Mouse (Mus musculus) Patski (cell line): ENCODE results near the gene Vwa8. TPM values are rescaled to one million over a fixed set of nuclear protein-coding genes. Genes with fewer than 3 reads are reported as not detected.
A peak's percentile ranks its signal among the peaks of the same experiment; 100 is the strongest.

ENCODE experiments used
- ATAC-seq: fragments of 100-300 bp; one replicate; pipeline ENCODE4 v1.8.0; 2021
- CTCF ChIA-PET: fragments of 350-600 bp; sonication (Branson Sonifier 250); formaldehyde crosslinking; loops from one replicate; lab custom pipeline; 2022; ENCODE audit warnings: inconsistent platforms; lab: Charles Lee
- POLR2A ChIA-PET: fragments of 350-600 bp; sonication (Branson Sonifier 250); formaldehyde crosslinking; loops from one replicate; lab custom pipeline; 2022; ENCODE audit warnings: antibody characterized with exemption, inconsistent platforms; lab: Charles Lee
- DNase-seq: peaks from one replicate; pipeline ENCODE4 v3.0.0-alpha.2; 2011; ENCODE audit warnings: low read depth, low spot score
- H3K27me3 ChIP-seq: fragments of 371-371 bp; one replicate; pipeline ENCODE4 v1.5.1; 2021
- CTCF ChIP-seq: fragments of 100-300 bp; IDR thresholded peaks from one replicate; pipeline ENCODE4 v1.5.1; 2021
- in situ Hi-C: fragments of 300-500 bp; cut with MboI; formaldehyde crosslinking; loops from 3 replicates; pipeline ENCODE4 v1.11.1; 2018; ENCODE audit warnings: low pct_unique_long_range_greater_than_20kb, mixed read lengths
- polyA plus RNA-seq: library from polyadenylated mRNA; unstranded; gene quantifications from one replicate; pipeline ENCODE4 v1.2.3, GENCODE M21; 2021

Vwa8 gene
- polyA plus RNA-seq, 1 experiment from 2014 or later = 49.9 TPM

DNA sequence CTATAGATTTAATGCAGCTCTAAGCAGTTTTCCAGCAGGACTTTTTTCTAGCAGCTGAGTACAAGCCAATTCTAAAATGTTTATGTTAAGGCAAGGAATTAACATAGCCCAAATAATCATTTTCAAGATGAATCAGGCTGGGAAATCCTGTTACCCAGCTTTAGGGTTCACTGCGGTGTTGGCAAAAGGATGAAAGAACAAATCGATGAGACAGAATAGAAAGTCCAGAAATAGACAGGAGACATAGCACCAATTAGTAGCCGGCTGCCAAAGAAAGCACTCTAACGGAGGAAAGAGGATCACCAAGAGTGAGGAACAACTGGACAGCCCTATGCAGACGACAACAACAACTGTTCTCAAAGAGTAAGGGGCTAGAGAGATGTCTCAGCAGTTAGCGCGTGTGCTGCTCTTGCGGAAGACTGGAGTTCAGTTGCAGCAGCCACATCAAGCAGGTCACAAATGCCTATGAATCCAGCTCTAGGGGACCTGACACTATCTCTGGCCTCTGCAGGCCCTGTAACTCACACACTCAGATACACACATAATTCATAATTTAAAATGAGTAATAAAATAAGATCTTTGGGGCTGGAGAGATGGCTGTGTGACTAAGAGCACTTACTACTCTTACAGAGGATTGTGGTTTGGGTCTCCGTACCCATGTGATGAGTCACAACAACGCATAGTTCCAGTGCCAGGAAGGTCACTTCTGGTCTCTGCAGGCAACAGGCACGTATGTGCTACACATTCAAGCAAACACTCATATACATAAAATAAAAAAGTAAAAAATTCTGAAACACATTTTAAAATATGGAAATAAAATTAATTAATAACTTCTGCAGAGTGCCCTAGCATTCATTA lies 265.9 kb downstream of the Vwa8 start:
- TF ChIP-seq CTCF = no peak
- ATAC-seq (peak; percentile 78), DNase-seq (peak; percentile 42)
- no peaks in the 10 kb centered on the region for H3K27me3 ChIP-seq
- in situ Hi-C loops = loop anchor here (5.0 kb wide), 1 partner anchor 442 kb away; no protein-coding TSS in a partner anchor
- ChIA-PET CTCF (interaction anchor here (0.7 to 1.1 kb wide), 3 partner anchors 9 to 215 kb away, joined by 3 read pairs; no protein-coding TSS in a partner anchor), POLR2A (no interaction called here)

DNA sequence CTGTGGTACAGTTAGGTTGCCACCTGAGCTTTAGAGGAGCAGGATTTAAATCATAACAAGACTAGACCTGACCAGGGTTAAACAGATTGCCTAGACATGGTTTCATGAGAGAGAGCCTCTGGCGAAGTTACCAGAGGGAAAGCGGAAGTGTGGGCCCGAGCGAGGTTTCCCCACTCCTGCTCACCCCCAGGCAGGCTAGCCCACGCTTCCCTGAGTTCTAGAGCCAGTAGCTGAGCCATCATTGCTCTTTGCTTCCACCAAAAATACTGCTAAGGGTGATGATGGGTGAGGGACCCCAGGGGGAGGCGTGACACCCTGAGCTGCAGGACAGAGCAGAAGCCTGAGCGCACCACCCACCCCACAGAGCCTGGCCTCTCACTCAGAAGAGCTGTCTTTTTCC lies 269.6 kb downstream of the Vwa8 start:
- ATAC-seq (no peak), DNase-seq (no peak)
- in situ Hi-C loops = no loop called here
- CTCF ChIA-PET = interaction anchor here (1.0 kb wide), 1 partner anchor 16 kb away, joined by 3 read pairs; no protein-coding TSS in a partner anchor
- POLR2A ChIA-PET = no interaction called here
- TF ChIP-seq CTCF = no peak
- H3K27me3 ChIP-seq = no peaks in the 10 kb centered on the region

DNA sequence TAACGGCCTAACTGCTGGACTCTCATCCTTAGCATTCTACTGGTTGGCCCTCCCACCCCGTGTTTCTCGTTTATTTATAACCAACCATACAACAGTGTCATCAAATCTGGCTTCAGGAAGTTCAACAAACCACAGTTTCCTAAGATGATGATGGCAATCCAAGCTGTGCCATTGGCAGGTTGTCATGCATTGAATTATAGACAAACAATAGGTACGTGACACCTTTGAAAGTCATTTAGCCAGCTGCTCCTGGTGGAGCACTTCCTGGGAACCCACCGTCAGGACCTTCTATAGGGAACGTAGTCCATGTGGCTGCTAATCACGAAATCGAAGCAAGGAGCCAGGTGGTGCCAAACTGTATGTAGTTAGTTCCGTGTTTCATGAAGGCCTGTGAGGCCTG lies 270.5 kb downstream of the Vwa8 start:
- TF ChIP-seq CTCF = no peak
- no peak for ATAC-seq
- no peak for DNase-seq
- CTCF ChIA-PET = interaction anchor here (0.9 to 1.0 kb wide), 2 partner anchors 15 to 209 kb away, joined by 3 read pairs; no protein-coding TSS in a partner anchor
- no peaks in the 10 kb centered on the region for H3K27me3 ChIP-seq
- POLR2A ChIA-PET = no interaction called here
- in situ Hi-C loops = no loop called here

GRCm38 (mm10) chr14:79120681-79121080 lies 271.8 kb downstream of the Vwa8 start:
- in situ Hi-C loops = no loop called here
- no peak for DNase-seq
- ChIA-PET POLR2A (no interaction called here), CTCF (interaction anchor here (1.4 kb wide), 1 partner anchor 8 kb away, joined by 3 read pairs; no protein-coding TSS in a partner anchor)
- ATAC-seq = no peak
- no peaks in the 10 kb centered on the region for H3K27me3 ChIP-seq
- TF ChIP-seq CTCF = no peak

GRCm38 (mm10) chr14:79123466-79123865 lies 274.6 kb downstream of the Vwa8 start:
- H3K27me3 ChIP-seq = no peaks in the 10 kb centered on the region
- POLR2A ChIA-PET = no interaction called here
- no peak for TF ChIP-seq CTCF
- ATAC-seq (no peak), DNase-seq (no peak)
- in situ Hi-C loops = no loop called here
- CTCF ChIA-PET = interaction anchor here (1.0 to 2.4 kb wide), 6 partner anchors 9 to 208 kb away, joined by 3 to 9 read pairs (median 4); no protein-coding TSS in a partner anchor

GRCm38 (mm10) chr14:79124643-79125042 lies 275.8 kb downstream of the Vwa8 start:
- in situ Hi-C loops = loop anchor here (5.0 kb wide), 1 partner anchor 208 kb away; no protein-coding TSS in a partner anchor
- POLR2A ChIA-PET = interaction anchor here (0.5 to 1.0 kb wide), 3 partner anchors 163 to 203 kb away, joined by 3 to 5 read pairs (median 3); no protein-coding TSS in a partner anchor
- CTCF ChIA-PET = interaction anchor here (0.7 to 2.4 kb wide), 11 partner anchors 10 to 243 kb away, joined by 3 to 9 read pairs (median 3); no protein-coding TSS in a partner anchor
- peak; percentile 10 for DNase-seq
- no peaks in the 10 kb centered on the region for H3K27me3 ChIP-seq
- no peak for ATAC-seq
- TF ChIP-seq CTCF = peak; percentile 70

- H3K27me3 ChIP-seq = no peaks in the 10 kb centered on the region
- no peak for TF ChIP-seq CTCF
- in situ Hi-C loops = loop anchor here (5.0 kb wide), 1 partner anchor 206 kb away; no protein-coding TSS in a partner anchor
- ChIA-PET CTCF (interaction anchor here (1.2 to 2.4 kb wide), 3 partner anchors 195 to 268 kb away, joined by 3 to 9 read pairs (median 6); no protein-coding TSS in a partner anchor), POLR2A (no interaction called here)
- ATAC-seq (no peak), DNase-seq (no peak)
Measured at GRCm38 (mm10) chr14:79126176-79126575, 277.3 kb downstream of the Vwa8 start.

DNA sequence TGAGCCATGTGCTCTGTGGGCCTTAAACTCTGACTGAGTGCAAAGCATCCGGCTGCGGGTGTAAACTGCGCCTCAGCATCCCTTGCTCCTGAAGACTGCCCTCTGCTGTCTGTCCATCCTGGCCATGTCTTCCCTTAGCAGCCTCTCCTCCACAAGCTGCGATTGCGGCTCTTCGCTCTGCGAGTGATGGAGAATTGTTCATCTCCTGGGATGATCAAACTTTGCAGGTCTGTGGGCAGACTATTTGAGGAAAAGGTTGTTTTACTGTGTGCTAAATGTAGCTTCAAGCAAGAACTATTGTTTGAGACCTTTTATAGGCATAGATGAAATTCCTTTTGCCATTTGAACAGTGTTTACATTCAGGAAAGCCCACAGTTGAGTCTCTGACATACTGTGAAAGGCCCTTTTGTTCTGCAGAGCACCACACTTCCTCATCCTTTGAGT lies 286.1 kb downstream of the Vwa8 start:
- ATAC-seq (no peak), DNase-seq (no peak)
- no peaks in the 10 kb centered on the region for H3K27me3 ChIP-seq
- in situ Hi-C loops = no loop called here
- TF ChIP-seq CTCF = no peak
- ChIA-PET POLR2A (interaction anchor here (1.5 kb wide), 2 partner anchors 9 to 163 kb away, joined by 3 read pairs; no protein-coding TSS in a partner anchor), CTCF (interaction anchor here (1.0 to 1.1 kb wide), 2 partner anchors 9 to 16 kb away, joined by 3 read pairs; no protein-coding TSS in a partner anchor)

- ChIA-PET POLR2A (interaction anchor here (1.5 kb wide), 2 partner anchors 8 to 162 kb away, joined by 3 read pairs; no protein-coding TSS in a partner anchor), CTCF (interaction anchor here (1.1 kb wide), 1 partner anchor 9 kb away, joined by 3 read pairs; no protein-coding TSS in a partner anchor)
- H3K27me3 ChIP-seq = no peaks in the 10 kb centered on the region
- ATAC-seq = no peak
- no peak for DNase-seq
- in situ Hi-C loops = no loop called here
- no peak for TF ChIP-seq CTCF
Measured at GRCm38 (mm10) chr14:79135441-79135840, 286.6 kb downstream of the Vwa8 start.

GRCm38 (mm10) chr14:79136585-79136984 lies 287.7 kb downstream of the Vwa8 start:
- no peak for ATAC-seq
- POLR2A ChIA-PET = no interaction called here
- CTCF ChIA-PET = interaction anchor here (1.3 kb wide), 1 partner anchor 9 kb away, joined by 3 read pairs; no protein-coding TSS in a partner anchor
- H3K27me3 ChIP-seq = no peaks in the 10 kb centered on the region
- in situ Hi-C loops = no loop called here
- no peak for DNase-seq
- no peak for TF ChIP-seq CTCF
